Mouse (Mus musculus): Measurements from ENCODE around the gene Shank3. TPM values are rescaled to one million over a fixed set of nuclear protein-coding genes. Genes with fewer than 3 reads are reported as not detected.

The Shank3 gene
- total RNA-seq (2021): 10 to 100 TPM; 12.8 to 17.5 TPM
- long read RNA-seq, experiment 1, partial matches to known transcripts: 1 of 3 reads
- long read RNA-seq, experiment 1, other reads (novel, unspliced or antisense): 2 of 3 reads
- long read RNA-seq, experiment 2, partial matches to known transcripts: 1 of 4 reads
- long read RNA-seq, experiment 2, other reads (novel, unspliced or antisense): 3 of 4 reads

- DNase-seq: no peak
Observed at GRCm38 (mm10) chr15:89498961-89499688, at the start of gene Shank3. TSS of gene Shank3 (plus strand) at chr15:89499623.

- no peak for DNase-seq
Observed at GRCm38 (mm10) chr15:89452906-89453864, 46.2 kb upstream of the Shank3 start.

DNA sequence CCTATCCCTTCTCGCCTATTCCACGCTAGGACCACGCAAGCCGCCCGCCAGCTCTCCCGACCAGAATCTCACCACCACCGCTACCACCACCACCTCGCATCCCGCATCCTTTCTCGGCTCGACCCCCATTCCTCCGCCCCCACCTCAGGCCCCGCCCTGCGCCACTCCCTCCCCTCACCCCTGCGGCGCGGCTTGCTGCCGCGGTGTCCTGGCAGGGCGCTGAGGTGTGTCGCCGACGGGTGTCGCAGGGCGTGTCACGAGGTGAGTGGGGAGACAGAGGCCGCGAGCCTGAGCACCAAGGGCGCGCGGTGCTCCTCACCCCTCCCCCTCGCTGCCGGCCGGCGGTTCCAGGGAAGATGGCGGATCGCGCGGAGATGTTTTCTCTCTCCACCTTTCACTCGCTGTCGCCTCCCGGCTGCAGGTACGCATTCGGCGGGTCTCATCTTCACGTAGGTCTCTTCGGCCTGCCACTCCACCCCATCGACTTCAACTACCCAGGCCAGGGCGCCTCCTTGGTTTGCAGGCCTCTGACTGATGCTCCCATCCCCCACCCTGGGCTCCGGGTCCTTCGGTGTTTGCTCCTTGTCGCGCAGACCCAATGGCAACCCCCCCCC lies 45.5 kb upstream of the Shank3 start, which contains the start of gene Mapk8ip2:
Gene Mapk8ip2 (plus strand): TSS at position 49 of the 614 bp plus-strand sequence.
- no peak for DNase-seq

- no peak for DNase-seq
Observed at GRCm38 (mm10) chr15:89454857-89455256, 44.6 kb upstream of the Shank3 start.

- DNase-seq: no peak
Observed at GRCm38 (mm10) chr15:89455642-89456041, 43.8 kb upstream of the Shank3 start.

GRCm38 (mm10) chr15:89458942-89459341 lies 40.5 kb upstream of the Shank3 start:
- no peak for DNase-seq

GRCm38 (mm10) chr15:89459821-89460220 lies 39.6 kb upstream of the Shank3 start:
- DNase-seq: no peak

DNA sequence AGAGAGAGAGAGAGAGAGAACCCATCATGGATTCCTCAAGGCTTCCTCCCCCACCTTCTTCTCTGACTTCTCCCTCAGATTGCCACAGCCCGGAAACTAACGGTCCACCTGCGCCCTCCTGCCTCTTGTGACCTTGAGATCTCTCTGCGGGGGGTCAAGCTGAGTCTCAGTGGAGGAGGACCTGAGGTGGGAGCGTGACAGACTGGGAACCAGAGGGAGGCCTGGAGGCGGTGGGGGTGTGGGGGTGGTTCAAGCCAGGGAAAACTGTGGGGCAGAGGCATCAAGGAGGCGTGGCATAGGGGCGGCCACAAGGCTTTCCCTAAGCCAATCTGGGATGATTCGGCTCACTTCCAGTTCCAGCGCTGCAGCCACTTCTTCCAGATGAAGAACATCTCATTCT lies 39.1 kb upstream of the Shank3 start:
- DNase-seq: no peak

GRCm38 (mm10) chr15:89461321-89461720 lies 38.1 kb upstream of the Shank3 start:
- no peak for DNase-seq

DNA sequence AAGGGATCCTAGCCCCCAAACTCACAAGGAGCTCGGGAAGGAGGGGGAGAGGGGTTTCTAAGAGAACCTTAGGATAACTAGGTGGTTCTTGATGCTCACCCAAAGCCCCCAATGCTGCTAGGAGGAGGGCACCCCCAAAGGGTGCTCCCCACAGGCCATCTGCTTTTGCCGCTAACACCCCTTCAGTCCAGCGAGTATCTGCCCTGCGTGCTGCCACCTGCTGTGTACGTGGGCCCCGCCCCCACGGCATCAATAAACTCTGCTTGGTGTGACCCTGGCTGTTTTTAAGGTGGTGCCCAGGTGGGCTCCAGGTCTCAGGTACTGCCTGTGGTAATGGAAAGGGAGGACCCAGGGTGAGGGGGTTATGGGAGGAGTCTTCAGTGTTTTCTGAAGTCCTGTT lies 37.2 kb upstream of the Shank3 start:
- DNase-seq: no peak

DNA sequence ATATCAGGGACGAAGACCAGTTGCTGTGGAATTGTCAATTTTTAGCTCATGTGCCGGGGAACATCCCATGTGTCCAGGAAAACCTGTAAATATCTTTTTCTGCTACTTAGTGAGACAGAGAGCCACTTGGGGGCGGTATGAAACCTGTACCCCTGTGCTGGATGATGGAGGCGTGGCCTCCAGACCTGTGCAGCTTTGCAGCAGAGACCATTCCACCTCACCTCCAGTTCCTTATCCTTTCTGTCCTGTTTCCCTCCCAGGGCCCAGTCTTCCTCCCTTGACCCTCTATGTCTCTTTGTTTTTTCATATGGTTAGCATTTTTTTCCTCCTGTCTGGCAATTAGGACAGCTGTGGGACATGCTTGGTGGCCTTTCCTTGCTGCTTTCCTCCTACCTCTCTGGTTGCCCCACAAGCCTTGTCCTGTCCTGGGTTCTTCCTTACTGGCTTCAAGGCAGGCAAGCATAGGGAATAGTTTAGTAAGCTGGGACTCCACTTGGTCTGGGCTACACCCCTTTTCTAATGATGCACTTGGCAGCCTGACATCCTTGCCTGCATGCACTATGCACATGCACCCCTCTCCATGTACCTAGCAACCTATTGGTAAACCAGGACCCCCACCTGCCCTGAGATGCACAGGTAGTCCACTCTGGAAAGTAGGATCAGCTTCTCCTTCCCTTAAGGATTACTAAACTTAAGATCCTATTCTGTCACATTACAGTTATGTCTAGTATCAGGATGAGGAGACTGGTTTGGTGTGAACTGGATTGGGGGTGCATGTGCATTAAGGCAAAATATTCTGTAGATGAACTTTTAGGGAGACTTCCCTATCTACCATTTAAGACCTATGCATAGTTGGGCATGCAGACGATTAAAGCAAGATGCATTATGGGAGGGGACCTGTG lies 35.8 kb upstream of the Shank3 start:
- DNase-seq: no peak

GRCm38 (mm10) chr15:89465052-89465451 lies 34.4 kb upstream of the Shank3 start:
- DNase-seq: no peak

GRCm38 (mm10) chr15:89468577-89468976 lies 30.8 kb upstream of the Shank3 start:
- DNase-seq: no peak

DNA sequence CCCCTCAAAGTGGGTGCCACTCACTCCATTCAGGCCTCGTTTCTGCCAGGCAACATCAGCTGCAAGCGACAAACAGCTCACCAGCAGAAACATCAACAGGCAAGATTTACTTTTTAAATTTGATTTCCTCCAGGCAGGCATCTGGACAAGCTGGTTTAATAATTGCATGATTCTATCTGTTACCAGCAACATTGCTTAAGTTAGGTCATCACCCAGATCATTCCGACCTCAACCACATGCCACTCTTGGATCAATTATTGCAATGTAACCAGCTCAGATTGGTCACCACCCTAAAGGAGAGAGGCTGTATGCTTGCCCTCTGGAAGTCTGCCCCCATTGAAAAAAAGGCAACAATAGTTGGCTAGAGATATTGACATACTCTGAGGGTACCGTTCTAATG lies 27.9 kb upstream of the Shank3 start:
- no peak for DNase-seq

DNA sequence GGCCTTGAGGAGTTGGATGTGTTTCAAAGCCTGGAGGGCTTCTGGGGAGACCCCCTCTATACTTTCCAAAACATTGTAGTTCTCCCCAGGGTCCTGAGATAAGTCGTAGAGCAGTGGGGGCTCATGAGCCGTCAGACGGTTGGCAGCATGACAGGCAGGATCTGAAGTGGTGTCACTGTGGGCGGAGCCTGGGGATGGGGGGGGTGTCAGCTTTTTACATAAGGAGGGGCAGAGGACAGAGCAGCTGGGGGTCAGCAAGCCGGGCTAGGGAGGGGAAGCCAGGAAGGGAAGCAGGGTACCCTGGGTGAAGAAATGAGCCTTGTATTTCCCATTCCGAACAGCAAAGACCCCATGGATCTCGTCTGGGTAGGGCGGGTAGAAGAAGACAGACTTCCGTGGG lies 26.1 kb upstream of the Shank3 start:
- no peak for DNase-seq

- DNase-seq: no peak
Observed at GRCm38 (mm10) chr15:89473921-89474320, 25.5 kb upstream of the Shank3 start.

- DNase-seq: no peak
Observed at GRCm38 (mm10) chr15:89474596-89475292, 24.7 kb upstream of the Shank3 start.

GRCm38 (mm10) chr15:89475293-89475600 lies 24.2 kb upstream of the Shank3 start:
- DNase-seq: no peak

- DNase-seq: peak; percentile 94
Observed at GRCm38 (mm10) chr15:89475611-89476474, 23.6 kb upstream of the Shank3 start.

DNA sequence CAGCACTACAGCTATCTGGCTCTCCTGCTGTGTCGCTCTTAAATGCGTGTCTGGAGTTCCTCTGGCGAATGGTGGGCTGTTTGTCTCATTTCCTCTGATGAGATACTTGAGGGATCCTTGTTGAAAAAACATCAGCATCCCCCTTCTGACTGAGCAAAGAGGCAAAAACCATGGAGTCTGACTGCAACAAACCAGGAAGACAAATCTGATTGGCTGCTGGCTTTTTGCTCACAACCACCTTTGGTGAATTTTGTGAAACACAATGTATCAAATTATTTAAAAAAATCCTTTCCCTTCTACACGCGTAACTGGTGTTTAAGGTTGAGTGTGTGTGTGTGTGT lies 23.0 kb upstream of the Shank3 start:
- DNase-seq: no peak

All from gastrocnemius, postnatal 25 days (tissue).